Mouse (Mus musculus): Measurements from ENCODE around the gene Gm20911.
"Not testable (repeated sequence)": the region's sequence is repeated elsewhere in the genome, so short reads cannot be mapped to it uniquely, and the experiment has no call there.

The Gm20911 gene

GRCm38 (mm10) chrY:81457707-81458106, at the start of gene Gm20911:
Gene Gm20911 (plus strand): TSS chrY:81458007.
- not testable (repeated sequence) for DNase-seq (ENCODE audit: low read depth, low spot score)
